Mouse (Mus musculus) neural tube, embryonic 14.5 days (tissue): ENCODE results near the gene Laptm5. TPM values are rescaled to one million over a fixed set of nuclear protein-coding genes. Genes with fewer than 3 reads are reported as not detected.
A peak's percentile ranks its signal among the peaks of the same experiment; 100 is the strongest.

ENCODE experiments used
- ATAC-seq: fragments of 200-750 bp; cut with Nextera tagmentation; 2 replicates; pipeline ENCODE4 v1.8.0; 2017; ENCODE audit warnings: low read depth, mild to moderate bottlenecking, moderate TSS enrichment, moderate library complexity
- H3K27ac ChIP-seq: fragments of 300-500 bp; sonication (generic); 2 replicates; pipeline ENCODE4 v1.5.1; 2014; ENCODE audit warnings: low read depth, mild to moderate bottlenecking, control low read depth, low read length, moderate library complexity, mixed read lengths
- H3K27me3 ChIP-seq: fragments of 300-500 bp; sonication (generic); 2 replicates; pipeline ENCODE4 v1.6.1; 2014; ENCODE audit warnings: low read length; ENCODE audit not compliant: control insufficient read depth, insufficient read depth
- H3K36me3 ChIP-seq: fragments of 300-500 bp; sonication (generic); 2 replicates; pipeline ENCODE4 v1.6.1; 2014; ENCODE audit warnings: low read length, mixed read lengths; ENCODE audit not compliant: control insufficient read depth, insufficient read depth
- H3K4me1 ChIP-seq: fragments of 300-500 bp; sonication (generic); 2 replicates; pipeline ENCODE4 v1.6.1; 2014; ENCODE audit warnings: low read length; ENCODE audit not compliant: control insufficient read depth, insufficient read depth
- H3K4me2 ChIP-seq: fragments of 300-500 bp; sonication (generic); 2 replicates; pipeline ENCODE4 v1.6.1; 2014; ENCODE audit warnings: mild to moderate bottlenecking, low read depth, low read length, control low read depth
- H3K4me3 ChIP-seq: fragments of 300-500 bp; sonication (generic); 2 replicates; pipeline ENCODE4 v1.5.1; 2014; ENCODE audit warnings: low read depth, low read length, control low read depth, mixed read lengths
- H3K9ac ChIP-seq: fragments of 300-500 bp; sonication (generic); replicated peaks from 2 replicates; pipeline ENCODE4 v1.6.1; 2014; ENCODE audit warnings: low read depth, mild to moderate bottlenecking, control low read depth, low read length, mixed read lengths
- H3K9me3 ChIP-seq: fragments of 300-500 bp; sonication (generic); 2 replicates; pipeline ENCODE4 v1.6.1; 2016; ENCODE audit warnings: low read length; ENCODE audit not compliant: control insufficient read depth
- WGBS: fragments of 180-500 bp; shearing (Covaris S2); extraction: QIAGEN DNeasy Blood & Tissue Kit; methylation state at CpG from one replicate; pipeline ENCODE4 v1.1.7; 2014; 5-methylcytosine and 5-hydroxymethylcytosine counted together
- polyA plus RNA-seq: library from polyadenylated mRNA; unstranded; fragments of >200 nt; fragmentation: Nextera tagmentation; extraction: Ambion mirVana; gene quantifications from 2 replicates; pipeline ENCODE4 v1.2.1, GENCODE M21; 2014

Laptm5 gene
- polyA plus RNA-seq, 1 experiment from 2014 or later: 21.2 TPM

DNA sequence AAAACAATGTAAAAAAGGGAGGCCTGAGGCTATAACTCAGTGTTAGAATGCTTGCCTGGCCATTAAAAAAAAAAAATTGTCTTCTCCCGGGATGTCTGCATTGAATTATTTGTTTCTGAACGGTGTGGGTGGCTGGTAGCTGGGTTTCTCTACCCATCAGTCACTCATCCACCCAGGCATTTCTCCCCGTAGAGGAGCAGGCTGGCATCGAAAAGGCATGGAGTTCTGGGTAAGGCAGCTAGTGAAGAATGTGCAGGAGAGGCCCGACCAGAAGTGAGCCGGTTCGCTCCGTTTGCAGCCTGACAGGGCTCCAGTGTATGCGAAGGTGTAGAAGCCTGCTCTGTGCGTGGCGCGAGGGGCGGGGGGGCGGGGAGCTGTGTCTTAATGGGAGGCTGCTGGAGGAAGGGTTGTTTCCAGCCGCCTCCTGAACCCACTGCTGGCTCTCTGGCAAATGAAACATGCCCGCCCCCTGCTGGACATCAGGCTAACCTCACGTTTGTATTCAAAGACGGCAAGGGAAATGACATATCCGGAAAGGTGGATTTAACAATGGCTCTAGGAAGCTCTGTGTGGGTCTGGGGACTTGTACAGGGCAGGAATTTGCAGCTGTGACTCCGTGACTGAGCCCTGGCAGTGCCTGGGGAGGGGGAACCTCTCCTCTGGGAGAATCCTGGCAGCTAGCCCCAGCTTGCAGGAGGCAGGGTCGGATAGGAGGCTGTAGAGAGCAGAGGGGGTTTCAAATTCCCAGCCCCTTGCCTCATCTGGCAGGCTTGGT, 34.5 kb upstream of the Laptm5 start:
- Histone ChIP-seq H3K27ac (peak overlapping the region; percentile 64; the same call in 1 of the 2 replicates), H3K9ac (peak overlapping the region; percentile 37; the same call in 1 of the 2 replicates), H3K36me3 (no peaks in the 10 kb centered on the region), H3K9me3 (no peaks in the 10 kb centered on the region), H3K27me3 (no peaks in the 10 kb centered on the region; the same call in 1 of the 2 replicates), H3K4me1 (peaks cover 20% of the 10 kb centered on the region), H3K4me2 (peak overlapping the region; percentile 41), H3K4me3 (no peak overlapping the region)
- ATAC-seq: peak; percentile 89
- 4% methylated on average over 21 of the region's 21 CpGs for WGBS

DNA sequence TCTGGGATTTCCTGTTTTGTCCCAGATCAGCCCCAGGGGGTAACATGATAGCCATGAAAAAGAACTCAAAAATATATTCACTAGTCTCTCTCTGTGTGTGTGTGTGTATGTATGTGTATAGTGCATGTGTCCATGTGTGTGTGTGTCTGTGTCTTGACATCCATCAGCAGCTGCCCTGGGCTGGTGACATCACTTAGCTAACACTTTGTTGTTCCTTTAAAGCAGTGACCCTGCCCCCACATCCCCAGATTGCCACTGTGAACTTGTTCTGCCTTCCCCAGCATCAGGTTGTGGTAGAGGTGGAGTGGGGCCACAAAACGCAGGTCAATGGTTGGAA, 33.9 kb upstream of the Laptm5 start:
- Histone ChIP-seq H3K4me2 (no peak overlapping the region; the same call in 1 of the 2 replicates), H3K27me3 (no peaks in the 10 kb centered on the region; the same call in 1 of the 2 replicates), H3K9ac (peak overlapping the region; percentile 37; the same call in 1 of the 2 replicates), H3K27ac (peak overlapping the region; percentile 64; the same call in 1 of the 2 replicates), H3K4me1 (peaks cover 21% of the 10 kb centered on the region), H3K9me3 (no peaks in the 10 kb centered on the region), H3K36me3 (no peaks in the 10 kb centered on the region), H3K4me3 (no peak overlapping the region)
- WGBS: 82% methylated on average over 1 of the region's 1 CpGs
- peak; percentile 36; the same call in 1 of the 2 replicates for ATAC-seq

DNA sequence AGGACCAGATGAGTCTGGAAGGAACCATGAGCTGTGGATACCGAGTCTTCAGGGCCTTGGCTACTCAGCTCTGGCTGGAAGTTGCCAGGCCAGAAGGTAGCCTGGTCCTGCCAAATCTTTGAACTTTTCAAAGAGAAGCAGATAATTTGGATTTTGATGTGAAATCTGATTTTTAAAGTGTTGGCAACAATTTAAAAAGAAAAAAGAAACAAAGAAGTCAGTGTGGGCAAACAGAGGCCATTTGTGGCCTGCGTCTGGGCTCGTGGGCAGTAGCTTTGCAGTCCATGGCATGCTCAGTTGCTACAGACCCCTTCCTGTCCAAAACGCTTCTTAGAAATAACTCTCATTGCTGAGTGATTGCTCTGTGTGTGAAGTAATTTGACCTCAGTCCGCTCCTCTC, 31.6 kb upstream of the Laptm5 start:
- H3K4me3 ChIP-seq: no peak overlapping the region
- no peak for ATAC-seq
- H3K9me3 ChIP-seq: no peaks in the 10 kb centered on the region
- H3K4me2 ChIP-seq: no peak overlapping the region
- no peaks in the 10 kb centered on the region for H3K36me3 ChIP-seq
- no peaks in the 10 kb centered on the region; the same call in 1 of the 2 replicates for H3K27me3 ChIP-seq
- WGBS: 74% methylated on average over 5 of the region's 5 CpGs
- H3K9ac ChIP-seq: no peak overlapping the region
- H3K27ac ChIP-seq: no peak overlapping the region
- peaks cover 13% of the 10 kb centered on the region; the same call in 1 of the 2 replicates for H3K4me1 ChIP-seq

DNA sequence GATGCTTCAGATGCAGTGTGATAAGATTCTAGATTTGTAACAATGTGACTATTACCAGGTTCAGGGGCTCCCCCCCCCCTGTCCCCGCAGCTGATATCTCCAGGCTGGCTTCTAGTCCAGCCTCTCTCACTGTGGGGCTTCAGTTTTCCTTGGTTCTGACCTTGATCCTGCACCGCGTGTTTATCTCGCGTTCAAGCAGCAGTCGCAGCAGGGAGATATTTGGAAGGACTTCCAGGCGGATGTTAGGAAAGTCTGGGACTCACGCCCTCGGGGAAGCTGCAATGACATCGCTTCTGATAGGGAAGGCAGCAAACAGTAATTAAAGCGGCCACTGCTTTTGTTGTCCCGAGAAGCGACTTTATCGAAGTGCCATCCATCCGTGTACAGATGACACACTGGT, 30.2 kb upstream of the Laptm5 start:
- no peak for ATAC-seq
- H3K36me3 ChIP-seq: no peaks in the 10 kb centered on the region
- no peak overlapping the region for H3K4me2 ChIP-seq
- no peak overlapping the region for H3K27ac ChIP-seq
- H3K4me3 ChIP-seq: no peak overlapping the region
- 76% methylated on average over 15 of the region's 15 CpGs for WGBS
- H3K9ac ChIP-seq: no peak overlapping the region
- H3K9me3 ChIP-seq: no peaks in the 10 kb centered on the region
- no peaks in the 10 kb centered on the region for H3K27me3 ChIP-seq
- peaks cover 18% of the 10 kb centered on the region for H3K4me1 ChIP-seq

DNA sequence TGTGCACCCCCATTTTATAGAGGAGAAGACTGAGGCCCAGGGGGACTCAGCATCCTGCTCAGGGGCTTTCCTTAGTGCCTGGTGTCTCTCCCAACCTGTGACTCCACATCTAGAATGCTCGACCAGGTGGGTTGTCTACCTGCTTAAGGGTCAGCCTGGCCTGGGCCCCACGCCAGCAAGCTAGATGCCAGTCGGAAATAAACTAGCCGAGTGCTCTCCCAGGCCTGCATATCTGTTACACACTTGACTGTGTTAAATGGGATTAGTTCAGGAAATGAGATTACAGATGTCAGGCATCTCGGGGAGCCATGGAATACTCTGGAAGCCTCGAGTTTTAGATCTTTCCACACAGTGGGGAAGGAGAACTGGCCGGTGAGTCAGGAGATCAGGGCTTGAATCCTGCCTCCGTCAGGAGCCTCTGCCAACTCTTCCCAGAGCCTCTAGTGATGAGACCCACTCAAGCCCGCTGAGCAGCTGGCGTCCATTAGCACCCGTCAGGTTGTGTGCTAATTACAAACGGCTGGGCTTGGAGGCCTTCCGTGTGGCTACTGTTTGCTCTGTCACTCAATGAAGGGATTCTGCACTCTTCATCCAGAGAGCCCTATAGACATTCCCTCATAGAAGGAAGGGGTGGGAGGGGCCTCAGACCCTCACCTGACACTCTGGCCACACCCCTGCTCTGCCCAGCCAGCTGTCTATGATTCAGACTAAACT, 28.9 kb upstream of the Laptm5 start:
- H3K27ac ChIP-seq: no peak overlapping the region
- WGBS: 63% methylated on average over 13 of the region's 13 CpGs
- H3K9me3 ChIP-seq: no peaks in the 10 kb centered on the region
- H3K27me3 ChIP-seq: no peaks in the 10 kb centered on the region
- ATAC-seq: no peak
- H3K4me3 ChIP-seq: no peak overlapping the region
- peaks cover 7% of the 10 kb centered on the region for H3K4me1 ChIP-seq
- no peak overlapping the region for H3K9ac ChIP-seq
- H3K36me3 ChIP-seq: no peaks in the 10 kb centered on the region
- H3K4me2 ChIP-seq: no peak overlapping the region

DNA sequence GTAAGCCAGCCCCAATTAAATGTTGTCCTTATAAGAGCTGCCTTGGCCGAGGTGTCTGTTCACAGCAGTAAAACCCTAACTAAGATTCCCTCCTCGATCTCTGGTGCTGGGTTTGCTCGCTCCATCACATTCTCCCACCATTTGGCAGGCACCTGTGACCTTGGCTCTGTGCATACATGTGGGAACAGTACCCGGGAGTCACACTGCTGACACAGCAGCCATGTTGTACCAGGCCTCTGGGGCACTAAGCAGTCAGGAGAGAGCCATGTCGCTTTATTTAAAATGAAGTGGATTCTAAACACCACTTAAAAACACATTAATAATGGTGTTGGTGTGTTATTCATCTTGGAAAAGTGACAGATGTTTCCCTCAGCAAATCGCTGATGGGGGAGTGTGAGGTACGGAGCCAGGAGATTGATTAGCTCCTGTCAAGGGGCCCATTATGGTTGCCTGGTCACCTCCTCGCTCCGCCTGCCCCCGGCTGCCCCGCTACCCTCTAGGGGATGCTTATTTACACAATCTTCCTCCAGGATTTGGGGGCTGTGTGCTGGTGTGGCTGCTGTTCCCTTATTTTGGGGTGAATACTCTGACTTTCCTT, 25.7 kb upstream of the Laptm5 start:
- ATAC-seq: no peak
- 17% methylated on average over 11 of the region's 11 CpGs for WGBS
- no peak overlapping the region for H3K9ac ChIP-seq

DNA sequence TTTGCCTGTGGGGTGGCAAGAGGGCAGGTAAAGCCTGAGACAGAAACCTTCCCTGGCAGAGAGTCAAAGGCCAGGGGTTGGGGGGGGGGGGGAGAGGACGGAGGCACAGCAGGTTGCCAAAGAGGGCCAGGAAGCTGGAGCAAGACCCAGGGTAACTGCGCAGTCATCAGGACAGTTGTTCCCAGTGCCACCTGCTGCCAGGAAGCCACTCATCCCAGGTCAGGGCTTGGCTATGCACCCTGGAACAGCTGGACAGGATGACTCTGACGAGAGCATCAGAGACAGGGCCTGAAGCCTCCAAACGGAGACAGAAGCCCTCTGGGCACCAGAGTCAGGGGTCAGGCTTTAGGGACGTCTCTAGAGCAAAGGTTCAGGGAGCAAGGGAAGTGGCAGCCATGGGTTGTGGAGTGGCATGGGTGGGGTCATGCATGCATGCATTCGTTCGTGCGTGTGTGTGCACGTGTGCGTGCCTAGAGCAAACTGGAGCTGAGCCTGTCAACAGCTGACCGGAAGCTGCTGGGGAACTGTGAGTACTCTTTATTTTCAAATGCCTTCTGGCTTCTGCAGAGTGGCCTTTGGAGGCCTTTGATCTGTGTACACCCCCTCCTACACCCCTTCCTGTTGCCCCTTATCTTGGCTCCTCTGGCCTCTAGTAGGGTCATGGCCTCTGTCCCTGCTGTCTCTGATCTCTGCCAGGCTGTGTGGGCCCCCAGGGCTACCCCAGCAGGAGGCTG, 23.0 kb upstream of the Laptm5 start:
- Histone ChIP-seq H3K9me3 (no peaks in the 10 kb centered on the region), H3K4me1 (peaks cover 5% of the 10 kb centered on the region; the same call in 1 of the 2 replicates), H3K27me3 (no peaks in the 10 kb centered on the region), H3K9ac (no peak overlapping the region), H3K27ac (no peak overlapping the region), H3K4me3 (no peak overlapping the region), H3K4me2 (no peak overlapping the region), H3K36me3 (no peaks in the 10 kb centered on the region)
- 64% methylated on average over 11 of the region's 11 CpGs for WGBS
- no peak for ATAC-seq

More for the DNA sequence above, 25.7 kb upstream of the Laptm5 start:
- H3K9me3 ChIP-seq: no peaks in the 10 kb centered on the region
- no peaks in the 10 kb centered on the region for H3K27me3 ChIP-seq
- no peak overlapping the region for H3K4me3 ChIP-seq
- H3K36me3 ChIP-seq: no peaks in the 10 kb centered on the region
- peaks cover 7% of the 10 kb centered on the region for H3K4me1 ChIP-seq
- no peak overlapping the region for H3K27ac ChIP-seq
- no peak overlapping the region for H3K4me2 ChIP-seq

DNA sequence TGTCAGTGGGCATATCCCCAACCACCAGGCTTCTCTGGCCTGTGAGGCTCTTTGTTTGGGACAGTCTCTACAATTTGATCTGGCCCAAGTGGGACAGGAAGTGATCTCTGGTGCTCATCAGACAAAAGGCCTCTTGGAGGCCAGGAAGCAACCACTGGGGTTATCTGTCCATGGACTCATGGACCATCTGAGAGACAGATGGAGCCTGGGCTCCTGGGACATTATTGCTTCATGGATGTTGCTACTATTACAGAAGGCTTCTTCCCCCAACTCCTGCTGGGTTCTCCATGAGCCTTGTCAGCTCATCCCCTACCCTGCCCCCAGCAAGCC, 22.4 kb upstream of the Laptm5 start:
- H3K27ac ChIP-seq: no peak overlapping the region
- no peaks in the 10 kb centered on the region for H3K36me3 ChIP-seq
- H3K9me3 ChIP-seq: no peaks in the 10 kb centered on the region
- peaks cover 5% of the 10 kb centered on the region; the same call in 1 of the 2 replicates for H3K4me1 ChIP-seq
- no peak overlapping the region for H3K4me2 ChIP-seq
- H3K9ac ChIP-seq: no peak overlapping the region
- no peak overlapping the region for H3K4me3 ChIP-seq
- no peaks in the 10 kb centered on the region for H3K27me3 ChIP-seq
- no peak for ATAC-seq
